Mouse (Mus musculus) cerebellum, postnatal 10 days (tissue): ENCODE results near the gene Vnn1.

ENCODE experiments used
- DNase-seq, 2 experiments: peaks; one replicate each; pipeline ENCODE4 v3.0.0; 2021; ENCODE audit warnings: mixed read lengths in 2 of 2

Gene Vnn1

DNA sequence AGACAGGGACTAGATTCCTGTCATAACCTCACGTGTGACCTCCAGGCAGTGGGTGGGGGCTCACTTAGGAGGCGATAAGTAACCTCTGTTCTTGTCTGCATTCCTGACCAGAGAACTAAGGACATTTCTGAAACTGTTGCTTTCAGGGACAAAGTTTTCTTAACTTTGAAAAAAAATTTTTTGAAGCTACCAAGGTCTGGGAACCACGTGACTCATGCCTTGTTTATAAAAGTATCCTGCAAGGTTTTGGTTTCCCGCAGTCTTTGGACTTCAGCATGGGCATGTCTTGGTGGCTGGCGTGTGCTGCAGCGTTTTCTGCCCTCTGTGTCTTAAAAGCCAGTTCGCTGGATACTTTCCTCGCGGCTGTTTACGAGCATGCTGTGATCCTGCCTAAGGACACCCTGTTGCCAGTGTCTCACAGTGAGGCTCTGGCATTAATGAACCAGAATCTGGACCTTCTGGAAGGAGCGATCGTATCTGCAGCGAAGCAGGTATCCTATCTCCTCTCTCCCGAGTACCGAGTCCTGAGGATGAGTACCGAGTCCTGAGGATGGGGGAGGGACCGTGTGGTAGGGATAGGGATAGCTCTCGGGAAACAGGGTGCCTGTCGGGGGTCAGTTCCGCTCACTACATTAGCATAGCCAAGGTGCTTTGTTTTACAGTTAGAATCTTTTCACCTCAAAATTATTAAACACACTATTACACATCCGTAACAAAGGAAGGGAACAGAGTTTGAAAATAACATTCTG lies at the start of gene Vnn1:
Gene Vnn1 (plus strand): TSS at position 88 of the 749 bp plus-strand sequence.
- DNase-seq = peak; percentile 8 to 17

DNA sequence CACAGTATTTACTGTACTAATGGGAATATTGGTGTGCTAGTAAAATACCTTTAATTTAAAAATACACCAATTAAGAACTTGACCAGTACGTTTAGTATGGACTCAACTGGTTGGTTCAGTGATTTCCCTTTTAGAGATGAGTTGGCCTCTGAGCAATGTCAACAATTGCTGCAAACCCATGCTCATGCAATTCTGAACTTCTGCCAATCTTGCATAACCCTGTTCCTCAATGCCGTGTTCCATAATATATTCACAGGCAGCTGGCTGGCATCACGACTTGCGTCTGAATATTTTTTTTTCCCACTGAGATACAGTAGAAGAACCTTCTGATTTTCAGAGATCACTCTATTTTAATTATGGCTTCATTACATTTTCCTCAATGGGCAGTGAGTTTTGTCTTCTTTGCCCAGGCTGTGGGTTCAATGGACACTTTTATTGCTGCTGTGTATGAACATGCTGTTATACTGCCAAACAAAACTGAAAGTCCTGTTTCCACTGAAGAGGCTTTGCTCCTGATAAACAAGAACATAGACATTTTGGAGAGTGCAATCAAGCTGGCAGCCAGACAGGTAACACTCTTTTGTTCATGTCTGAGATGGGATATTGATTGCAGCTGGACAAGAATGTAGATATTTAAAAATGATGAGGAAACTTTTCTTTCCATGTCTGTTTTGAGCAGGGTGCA lies 43.1 kb upstream of the Vnn1 start, which contains the start of gene Vnn3:
Gene Vnn3 (plus strand): TSS at position 235 of the 685 bp plus-strand sequence.
- no peak for DNase-seq

DNA sequence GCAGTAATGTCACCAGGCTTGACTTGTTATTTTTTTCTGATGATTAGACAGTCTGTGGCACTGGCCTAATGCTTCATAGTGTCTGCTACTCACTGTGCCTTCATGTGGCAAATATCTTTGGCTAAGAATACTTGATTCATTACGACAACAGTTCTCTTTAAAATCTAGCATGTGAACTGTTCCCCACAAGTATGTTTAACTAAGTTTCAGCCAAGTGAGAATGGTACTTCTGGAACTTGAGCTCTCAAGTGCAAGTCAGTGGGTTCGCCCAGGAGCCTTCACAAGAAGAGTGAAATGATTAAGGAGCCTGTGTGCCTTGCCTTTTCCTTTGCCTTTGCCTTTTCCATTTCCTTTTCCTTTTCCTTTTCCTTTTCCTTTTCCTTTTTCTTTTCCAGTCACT lies 42.4 kb upstream of the Vnn1 start:
- no peak for DNase-seq

DNA sequence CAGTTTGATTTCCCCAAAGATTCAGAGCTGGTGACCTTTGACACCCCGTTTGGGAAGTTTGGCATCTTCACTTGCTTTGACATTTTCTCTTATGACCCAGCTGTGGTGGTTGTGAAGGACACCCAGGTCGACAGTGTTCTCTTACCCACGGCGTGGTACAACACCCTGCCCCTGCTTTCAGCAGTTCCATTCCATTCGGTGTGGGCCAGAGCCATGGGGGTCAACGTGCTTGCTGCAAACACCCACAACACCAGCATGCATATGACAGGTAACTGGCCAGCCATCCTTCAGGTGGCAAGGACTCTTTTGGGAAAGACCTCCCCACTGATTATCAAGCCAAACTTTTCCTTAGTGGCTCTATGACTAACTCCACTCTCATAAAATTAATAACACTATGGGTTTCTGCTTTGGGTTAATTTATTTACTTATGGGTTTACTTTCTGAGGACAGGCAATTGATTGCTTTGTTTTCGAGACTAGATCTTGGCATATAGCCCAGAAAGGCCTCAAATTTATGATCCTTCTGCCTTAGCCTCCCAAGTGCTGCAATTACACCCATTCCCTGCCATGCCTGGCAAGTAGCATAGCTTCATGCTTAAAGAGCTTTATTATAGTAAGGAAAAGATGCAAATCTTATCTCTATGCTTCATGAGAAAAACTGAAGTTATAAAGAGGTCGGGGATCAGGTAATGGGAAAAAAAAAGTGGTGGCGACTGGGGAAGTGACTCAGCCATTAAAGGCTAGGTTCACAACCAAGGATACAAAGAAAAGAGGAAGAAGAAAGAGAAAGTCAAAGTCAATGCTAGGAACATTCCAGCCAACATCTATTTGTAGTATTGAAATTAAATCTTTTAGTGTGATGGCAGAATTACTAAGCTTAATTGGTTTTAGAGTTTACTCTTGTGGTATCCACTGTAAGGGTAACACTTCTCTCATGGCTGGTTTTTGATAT lies 29.9 kb upstream of the Vnn1 start:
- DNase-seq = no peak

DNA sequence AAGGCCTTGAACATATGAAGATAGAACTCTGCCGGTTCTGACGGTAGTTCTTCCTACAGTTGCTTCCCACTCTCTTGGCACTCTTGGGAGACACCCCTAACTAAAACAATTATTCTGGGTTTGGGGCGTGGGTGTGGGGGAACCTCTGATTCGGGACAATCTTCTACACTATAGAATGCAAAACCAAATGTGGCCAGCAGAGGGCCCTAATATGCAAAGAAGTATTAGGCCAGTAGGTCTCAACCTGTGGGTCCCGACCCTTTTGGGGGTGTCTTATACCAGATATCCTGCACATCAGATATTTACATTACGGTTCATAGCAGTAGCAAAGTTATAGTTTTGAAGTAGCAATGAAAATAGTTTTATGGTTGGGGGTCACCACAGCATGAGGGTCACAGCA lies 13.8 kb upstream of the Vnn1 start:
- DNase-seq = peak; percentile 46 to 50

DNA sequence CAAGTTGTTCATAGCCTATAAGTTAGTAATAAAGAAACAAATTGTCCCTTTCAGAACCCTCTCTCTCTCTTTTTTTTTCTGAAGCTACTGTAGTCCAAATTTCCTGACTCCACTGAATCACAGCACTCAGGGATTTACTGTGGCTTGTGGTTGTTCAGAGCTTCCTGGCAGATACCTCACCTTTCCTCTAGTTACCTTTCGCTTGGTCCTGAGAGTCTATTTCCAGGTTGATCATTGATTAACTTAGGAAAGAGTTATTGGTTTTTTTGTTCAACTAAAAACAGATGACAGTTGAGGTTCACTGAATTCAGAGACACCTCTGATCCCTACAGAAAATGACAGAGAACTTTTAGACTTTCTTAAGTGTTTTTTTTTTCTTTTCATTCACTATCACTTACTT lies 9.6 kb upstream of the Vnn1 start:
- no peak for DNase-seq

DNA sequence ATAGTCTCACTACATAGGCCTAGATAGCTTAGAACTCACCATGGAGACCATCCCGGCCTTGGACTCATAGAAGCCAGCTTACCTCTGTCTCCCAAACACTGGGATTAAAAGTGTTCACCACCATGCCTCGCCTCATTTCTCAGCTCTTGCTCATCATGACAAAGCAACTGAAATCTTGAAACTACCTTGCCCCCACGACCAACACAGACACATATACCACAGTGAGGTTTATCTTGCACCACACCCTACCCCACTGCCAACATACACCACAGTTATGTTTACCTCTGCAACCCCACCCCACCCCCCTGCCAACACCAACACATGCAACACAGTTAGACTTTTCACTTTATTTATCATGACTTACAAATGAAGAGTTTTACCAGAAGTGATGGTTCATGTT lies 8.4 kb upstream of the Vnn1 start:
- no peak for DNase-seq

DNA sequence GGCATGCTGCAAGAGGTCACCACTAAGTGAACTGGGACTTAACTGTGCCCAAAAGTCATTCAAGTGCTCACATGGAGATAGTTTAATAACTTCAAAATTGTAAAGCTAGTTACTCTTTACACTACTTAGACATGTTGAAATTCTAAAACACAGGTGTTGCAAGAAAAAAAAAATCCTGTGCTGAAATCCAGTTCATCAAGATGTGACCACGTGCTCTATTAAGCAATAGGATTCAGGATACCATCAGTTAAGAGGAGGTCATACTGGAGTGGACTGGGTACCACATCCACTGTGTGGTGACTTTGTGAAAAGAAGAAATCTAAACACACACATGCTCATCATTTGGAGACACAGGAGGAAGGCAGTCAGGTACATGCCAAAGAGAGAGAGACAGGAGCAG lies 1.5 kb upstream of the Vnn1 start:
- DNase-seq = no peak

DNA sequence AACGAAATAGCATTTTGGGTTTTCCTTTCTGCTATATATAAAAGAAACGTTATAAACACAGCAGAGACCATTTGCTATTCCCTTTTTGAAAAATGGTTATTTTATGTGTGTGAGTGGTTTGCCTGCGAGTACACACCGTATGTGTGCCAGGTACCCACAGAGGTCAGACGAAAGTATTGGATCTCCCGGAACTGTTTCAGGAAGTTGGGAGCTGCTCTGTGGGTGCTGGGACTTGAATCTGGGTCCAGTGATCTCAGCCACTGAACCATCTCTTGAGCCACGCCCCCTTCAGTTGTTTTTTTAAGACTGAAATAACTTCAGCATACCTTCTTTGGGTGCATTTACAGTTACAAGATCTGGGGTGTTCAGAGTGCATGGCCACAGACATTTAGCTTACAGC lies 888 bp downstream of the Vnn1 start:
- DNase-seq = no peak

DNA sequence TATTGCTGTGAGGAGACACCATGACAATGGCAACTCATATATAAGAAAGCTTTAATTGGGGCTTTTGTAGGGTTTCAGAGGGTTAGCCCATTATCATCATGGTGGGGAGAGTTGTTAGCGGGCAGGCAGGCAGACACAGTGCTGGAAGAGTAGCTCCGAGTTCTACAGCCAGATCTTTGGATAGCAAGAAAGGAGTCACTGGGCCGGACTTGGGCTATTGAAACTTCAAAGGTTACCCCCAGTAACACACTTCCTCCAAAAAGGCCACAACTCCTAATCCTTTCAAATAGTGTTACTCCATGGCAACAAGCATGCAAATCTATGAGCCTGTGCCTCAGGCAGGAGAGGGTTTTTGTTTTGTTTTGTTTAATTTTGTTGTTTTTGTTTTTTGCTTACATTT lies 6.6 kb downstream of the Vnn1 start:
- no peak for DNase-seq

DNA sequence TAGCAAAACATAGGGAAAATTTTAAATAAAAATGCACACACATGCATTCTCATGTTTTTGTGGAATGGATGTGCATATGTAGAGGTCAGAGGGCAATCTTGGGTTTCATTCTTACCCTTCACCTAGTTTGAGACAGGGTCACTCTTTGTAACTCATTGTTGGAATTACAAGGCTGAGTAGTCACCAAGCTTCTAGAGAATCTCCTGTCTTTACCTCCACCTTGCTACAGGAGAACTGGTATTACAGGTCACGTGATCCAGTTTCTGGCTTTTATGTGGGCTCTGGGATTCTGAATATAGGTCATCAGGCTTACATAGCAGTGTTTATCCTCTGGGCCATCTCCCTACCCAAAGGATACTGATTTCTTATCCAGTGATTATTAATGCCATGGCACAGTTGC lies 11.2 kb downstream of the Vnn1 start:
- DNase-seq = no peak

DNA sequence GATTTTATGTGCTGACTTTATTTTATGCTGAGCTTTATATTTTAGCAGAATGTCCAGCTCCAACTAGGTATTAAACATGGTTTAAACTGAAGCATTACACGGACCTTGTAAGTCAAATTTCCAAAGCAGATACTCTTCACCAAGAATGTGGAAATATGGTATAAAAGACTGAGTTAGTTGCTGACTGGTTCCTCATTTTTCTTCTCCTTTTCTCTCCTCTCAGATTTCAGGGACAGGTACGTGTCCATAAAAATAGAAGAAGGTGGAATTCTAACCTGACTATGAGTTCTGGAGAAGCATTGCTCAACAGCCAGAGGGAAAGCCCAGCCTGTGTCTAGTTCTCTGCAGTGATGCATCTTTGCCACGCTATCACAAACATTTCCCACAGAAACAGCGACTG lies 25.6 kb downstream of the Vnn1 start, which contains the start of gene Taar1:
Gene Taar1 (plus strand): TSS at position 301 of the 400 bp plus-strand sequence.
- DNase-seq = no peak

DNA sequence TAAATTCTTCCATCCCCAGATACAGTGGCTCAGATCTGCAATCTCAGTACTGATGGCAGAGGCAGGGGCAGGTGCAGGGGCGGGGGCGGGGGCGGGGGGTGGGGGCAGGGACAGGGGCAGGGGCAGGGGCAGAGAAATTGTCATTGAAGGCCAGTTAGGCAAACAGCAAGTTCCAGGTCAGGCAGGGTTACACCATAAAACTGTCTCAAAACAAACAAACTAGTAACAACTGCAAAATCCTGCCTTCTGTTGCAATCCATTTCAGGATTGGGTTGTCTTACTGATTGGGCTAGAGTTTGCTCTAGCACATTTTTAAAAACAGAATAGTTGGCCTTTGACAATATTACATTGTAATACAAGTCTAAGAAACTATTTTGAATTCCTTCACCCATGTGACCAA lies 28.0 kb downstream of the Vnn1 start:
- DNase-seq = no peak

DNA sequence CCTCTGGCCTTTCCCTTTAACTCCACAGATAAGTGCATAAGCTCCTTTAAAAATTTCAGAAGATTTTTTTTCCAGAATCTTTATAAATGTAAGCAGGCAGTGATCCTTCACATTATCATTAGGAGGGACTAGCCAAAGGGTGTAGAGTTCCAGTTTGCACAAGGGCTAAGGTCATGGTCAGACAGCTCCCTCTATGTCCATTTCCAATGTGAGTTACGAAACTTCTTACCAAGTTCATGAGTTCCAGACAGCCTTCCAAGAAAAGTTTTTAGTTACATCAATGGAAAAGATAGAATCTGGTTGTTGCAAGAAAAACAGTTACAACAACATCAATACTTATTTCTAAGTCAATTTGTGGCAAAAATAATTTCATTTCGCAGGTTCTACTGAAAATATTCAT lies 29.5 kb downstream of the Vnn1 start:
- no peak for DNase-seq

DNA sequence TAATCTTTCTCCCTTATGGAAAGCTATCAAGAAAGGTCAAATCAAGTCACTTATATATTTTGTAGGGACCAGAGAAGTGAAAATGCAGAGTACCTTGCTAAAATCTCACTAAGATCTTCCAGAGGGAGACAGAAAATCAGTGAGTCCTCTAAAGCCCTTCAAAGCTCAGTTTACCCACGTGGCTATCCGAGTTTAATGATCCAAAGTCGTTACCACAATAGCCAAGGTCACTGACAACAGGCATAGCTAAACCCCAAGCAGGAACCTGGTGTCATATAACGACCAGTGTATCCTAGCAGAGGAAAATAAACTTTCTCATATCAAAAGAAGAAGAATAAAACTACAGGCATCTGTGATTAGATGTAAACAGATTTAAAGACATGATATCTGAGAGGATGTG lies 43.1 kb downstream of the Vnn1 start:
- DNase-seq = no peak

DNA sequence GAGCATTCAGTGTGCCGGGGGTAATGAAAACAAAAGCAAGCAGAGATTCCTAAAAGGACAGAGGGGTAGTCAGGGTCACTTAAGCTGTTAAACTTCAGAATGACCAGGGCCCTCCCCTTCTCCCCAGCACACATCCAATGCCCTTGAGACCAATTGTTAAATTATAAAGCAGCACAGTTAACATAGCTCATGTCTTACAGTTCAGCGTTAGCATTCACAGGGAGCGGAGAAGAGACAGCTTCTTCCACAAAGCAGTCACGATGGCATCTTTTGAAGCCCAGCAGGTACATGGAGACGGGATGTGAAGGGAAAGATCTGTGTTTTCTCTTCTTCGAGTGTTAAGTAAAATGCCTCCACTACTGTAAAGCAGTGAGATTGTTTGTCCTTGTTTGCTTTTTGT lies 43.8 kb downstream of the Vnn1 start, which contains the start of gene Taar2:
Gene Taar2 (plus strand): TSS at position 261 of the 400 bp plus-strand sequence.
- no peak for DNase-seq

DNA sequence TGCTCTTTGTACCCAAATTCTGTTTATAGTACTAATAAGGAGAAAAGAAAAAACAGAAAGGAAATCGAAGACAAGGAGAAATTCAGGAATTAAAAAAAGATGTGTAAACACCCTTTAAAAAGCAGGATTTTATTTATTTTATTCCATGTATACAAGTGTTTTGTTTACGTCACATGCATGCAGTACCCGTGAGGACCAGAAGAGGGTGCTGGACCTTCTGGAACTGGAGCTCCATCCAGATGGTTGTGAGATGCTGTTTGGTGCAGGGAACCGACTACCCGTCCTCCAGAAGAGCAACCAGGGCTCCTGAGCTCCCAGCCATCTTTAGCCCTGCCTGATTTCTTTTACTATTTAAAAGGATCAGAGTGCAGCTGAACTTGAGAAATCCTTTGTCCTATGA lies 48.0 kb downstream of the Vnn1 start:
- DNase-seq = peak; percentile 20 to 27

DNA sequence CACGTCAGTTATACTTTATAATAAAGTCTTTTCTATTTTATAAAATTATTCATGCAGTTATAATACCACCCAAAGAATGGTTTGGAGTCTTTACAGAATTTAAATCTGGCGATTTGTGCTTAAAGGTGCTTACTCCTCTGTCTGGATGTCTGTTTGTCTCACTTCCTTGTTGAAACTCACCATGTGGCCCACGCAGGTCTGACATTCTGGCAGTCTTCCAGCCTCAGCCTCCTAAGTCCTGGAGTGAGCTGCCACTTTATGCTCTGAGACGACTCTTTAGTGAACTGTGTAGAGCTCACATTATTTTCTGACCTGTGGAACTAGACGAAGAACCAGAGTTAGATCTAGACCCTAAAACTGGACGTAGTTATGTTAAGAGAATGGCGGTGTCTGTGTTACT lies 53.5 kb downstream of the Vnn1 start:
- peak; percentile 50 to 62 for DNase-seq

DNA sequence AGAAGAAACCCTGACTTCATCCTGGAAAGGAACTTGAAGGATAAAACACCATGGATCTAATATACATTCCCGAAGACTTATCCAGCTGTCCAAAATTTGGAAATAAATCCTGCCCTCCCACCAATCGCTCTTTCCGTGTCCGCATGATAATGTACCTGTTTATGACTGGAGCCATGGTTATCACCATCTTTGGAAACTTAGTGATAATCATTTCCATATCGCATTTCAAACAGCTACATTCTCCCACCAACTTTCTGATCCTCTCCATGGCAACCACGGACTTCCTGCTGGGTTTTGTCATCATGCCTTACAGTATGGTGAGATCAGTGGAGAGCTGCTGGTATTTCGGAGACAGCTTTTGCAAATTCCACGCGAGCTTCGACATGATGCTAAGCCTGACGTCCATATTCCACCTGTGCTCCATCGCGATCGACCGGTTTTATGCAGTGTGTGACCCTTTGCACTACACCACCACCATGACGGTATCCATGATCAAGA lies 55.1 kb downstream of the Vnn1 start, which contains the start of gene Taar3:
Gene Taar3 (plus strand): TSS at position 51 of the 498 bp plus-strand sequence.
- peak; percentile 55 to 63 for DNase-seq

DNA sequence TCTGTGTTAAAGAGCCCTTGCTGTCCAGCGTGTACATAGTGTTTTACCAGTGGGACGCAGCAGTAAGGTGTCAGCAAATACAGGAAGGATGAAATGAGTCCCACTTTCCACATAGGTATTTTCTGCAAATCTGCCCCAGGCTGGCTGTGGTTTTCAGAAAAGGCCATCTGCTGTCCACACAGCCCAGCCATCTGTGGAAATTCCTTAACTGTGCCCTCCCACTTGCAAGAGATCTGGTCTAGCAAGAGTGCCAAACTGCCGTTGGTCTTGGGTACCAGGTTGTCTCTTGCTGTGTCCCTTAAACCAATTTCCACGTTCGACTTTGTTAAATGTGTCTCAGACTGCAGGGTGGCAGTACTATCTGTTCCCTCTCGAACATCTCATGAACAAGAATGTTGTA lies 57.2 kb downstream of the Vnn1 start:
- DNase-seq = peak; percentile 72 to 75
